Mouse (Mus musculus) gastrocnemius, postnatal 4 days (tissue): Measurements from ENCODE around the gene Nxnl2. TPM values are rescaled to one million over a fixed set of nuclear protein-coding genes. Genes with fewer than 3 reads are reported as not detected.
A peak's percentile ranks its signal among the peaks of the same experiment; 100 is the strongest.

Source experiments
- DNase-seq, 2 experiments: peaks; one replicate each; pipeline ENCODE4 v3.0.0; 2021 to 2022; ENCODE audit warnings: low spot score in 2 of 2, mixed read lengths in 2 of 2
- long read RNA-seq, 2 experiments: library from polyadenylated mRNA; stranded (forward); transcript quantifications; one replicate each; pipeline ENCODE4 v2.0.0; 2021
- total RNA-seq, 2 experiments: library from RNA; stranded (reverse); gene quantifications; 2 replicates each; pipeline ENCODE4 v1.2.3; 2021

Gene Nxnl2
- 1 to 10 TPM in 1 of 2 experiments, under 1 TPM in 1; 0.54 to 1.0 TPM for total RNA-seq
- long read RNA-seq, experiment 1, partial matches to known transcripts = 0 of 5 reads
- long read RNA-seq, experiment 1, other reads (novel, unspliced or antisense) = 0 of 5 reads
- long read RNA-seq, experiment 2 = 0 reads

- peak in 1 of 2 experiments; percentile 36 for DNase-seq
These were observed at the start of gene Nxnl2 for GRCm38 (mm10) chr13:51170691-51171680. Gene Nxnl2 (plus strand): TSS chr13:51171022.

- no peak for DNase-seq
These were observed 48.9 kb upstream of the Nxnl2 start for GRCm38 (mm10) chr13:51121966-51122365.

- no peak for DNase-seq
These were observed 48.1 kb upstream of the Nxnl2 start for GRCm38 (mm10) chr13:51122771-51123170.

GRCm38 (mm10) chr13:51125357-51125756, 45.5 kb upstream of the Nxnl2 start:
- no peak for DNase-seq

GRCm38 (mm10) chr13:51127906-51128305, 42.9 kb upstream of the Nxnl2 start:
- no peak for DNase-seq

- DNase-seq = no peak
These were observed 42.4 kb upstream of the Nxnl2 start for GRCm38 (mm10) chr13:51128417-51128816.

- DNase-seq = no peak
These were observed 39.6 kb upstream of the Nxnl2 start for GRCm38 (mm10) chr13:51131179-51131578.

- no peak for DNase-seq
These were observed 34.5 kb upstream of the Nxnl2 start for GRCm38 (mm10) chr13:51136315-51136714.

GRCm38 (mm10) chr13:51136996-51137701, 33.7 kb upstream of the Nxnl2 start:
- DNase-seq = no peak

GRCm38 (mm10) chr13:51137702-51138031, 33.2 kb upstream of the Nxnl2 start:
- DNase-seq = no peak

- DNase-seq = no peak
These were observed 23.7 kb upstream of the Nxnl2 start for GRCm38 (mm10) chr13:51147106-51147505.

GRCm38 (mm10) chr13:51152966-51153669, 17.7 kb upstream of the Nxnl2 start:
- no peak for DNase-seq

GRCm38 (mm10) chr13:51153670-51154030, 17.2 kb upstream of the Nxnl2 start:
- no peak for DNase-seq

- no peak for DNase-seq
These were observed 15.4 kb upstream of the Nxnl2 start for GRCm38 (mm10) chr13:51155178-51156013.

- no peak for DNase-seq
These were observed 14.8 kb upstream of the Nxnl2 start for GRCm38 (mm10) chr13:51156014-51156386.

GRCm38 (mm10) chr13:51157291-51157690, 13.5 kb upstream of the Nxnl2 start:
- DNase-seq = no peak

- no peak for DNase-seq
These were observed 9.2 kb upstream of the Nxnl2 start for GRCm38 (mm10) chr13:51161672-51162071.

- no peak for DNase-seq
These were observed 8.6 kb upstream of the Nxnl2 start for GRCm38 (mm10) chr13:51162246-51162645.

- no peak for DNase-seq
These were observed 4.1 kb upstream of the Nxnl2 start for GRCm38 (mm10) chr13:51166711-51167110.

- no peak for DNase-seq
These were observed 607 bp upstream of the Nxnl2 start for GRCm38 (mm10) chr13:51170215-51170614.

GRCm38 (mm10) chr13:51172601-51173000, 1.8 kb downstream of the Nxnl2 start:
- DNase-seq = no peak
